Mouse (Mus musculus) inflammation-experienced regulatory T-cells (primary cell): ENCODE data around the gene Isca1. TPM values are rescaled to one million over a fixed set of nuclear protein-coding genes. Genes with fewer than 3 reads are reported as not detected.

ENCODE experiments used
- polyA plus RNA-seq, 2 experiments: library from polyadenylated mRNA; unstranded; fragments of 100-300 nt; shearing (Covaris generic); gene quantifications; one replicate each; pipeline ENCODE4 v1.2.1; 2017

The Isca1 gene
- polyA plus RNA-seq, result 10 to 100 TPM; 60.8 to 71.2 TPM

GRCm38 (mm10) chr13:59769296-59770163 lies at the start of gene Isca1:
Gene Isca1 (minus strand): TSS chr13:59769810.

GRCm38 (mm10) chr13:59782145-59782544 lies 12.5 kb upstream of the Isca1 start, which contains the start of gene Gm49354:
Gene Gm49354 (minus strand): TSS chr13:59782245.

GRCm38 (mm10) chr13:59746711-59747110 lies 22.9 kb downstream of the Isca1 start, which contains the start of gene 1700014D04Rik:
Gene 1700014D04Rik (minus strand): TSS chr13:59746752.

GRCm38 (mm10) chr13:59731652-59732051 lies 38.0 kb downstream of the Isca1 start, which contains the start of gene Spata31d1d:
Gene Spata31d1d (minus strand): TSS chr13:59731752.

GRCm38 (mm10) chr13:59711984-59712383 lies 57.6 kb downstream of the Isca1 start, which contains the start of gene Spata31d1b:
Gene Spata31d1b (plus strand): TSS chr13:59712284.

GRCm38 (mm10) chr13:59710230-59710629 lies 59.4 kb downstream of the Isca1 start, which contains the start of gene Spata31d1a:
Gene Spata31d1a (minus strand): TSS chr13:59710330.

Other genes with a start within 250 kb of the Isca1 start
- 10 to 100 TPM; 21.5 to 28.8 TPM for gene Agtpbp1, start 184.6 kb downstream of the Isca1 start, polyA plus RNA-seq
- 10 to 100 TPM; 62.7 to 75.7 TPM for gene Naa35, start 184.6 kb downstream of the Isca1 start, polyA plus RNA-seq
- 10 to 100 TPM; 36.9 to 80.2 TPM for gene Golm1, start 94.0 kb downstream of the Isca1 start, polyA plus RNA-seq
- gene 4921517D22Rik, start 75.7 kb downstream of the Isca1 start, polyA plus RNA-seq, result under 1 TPM; 0.05 to 0.12 TPM
- under 1 TPM; 0.16 to 0.17 TPM for gene Spata31d1a, start 59.5 kb downstream of the Isca1 start, polyA plus RNA-seq
- under 1 TPM in 1 of 2 experiments, not detected in 1; 0.09 TPM for gene Spata31d1b, start 57.5 kb downstream of the Isca1 start, polyA plus RNA-seq
- gene Spata31d1d, start 38.1 kb downstream of the Isca1 start, polyA plus RNA-seq, result not detected
- 1 to 10 TPM in 1 of 2 experiments, not detected in 1; 1.4 TPM for gene 1700014D04Rik, start 23.1 kb downstream of the Isca1 start, polyA plus RNA-seq
- not detected for gene Gm49354, start 12.4 kb upstream of the Isca1 start, polyA plus RNA-seq
- 100 to 1,000 TPM; 124 to 138 TPM for gene Tut7, start 53.3 kb upstream of the Isca1 start, polyA plus RNA-seq